Mouse (Mus musculus) olfactory bulb, adult 2 months (tissue): ENCODE data around the gene BC017158.

Source experiments
- CTCF ChIP-seq: fragments of 200-500 bp; IDR thresholded peaks from 2 replicates; pipeline ENCODE4 v1.5.1; 2012; ENCODE audit warnings: low read depth, mild to moderate bottlenecking, low read length, moderate library complexity; ENCODE audit not compliant: insufficient read depth
- POLR2A ChIP-seq: fragments of 200-500 bp; IDR thresholded peaks from 2 replicates; pipeline ENCODE4 v1.6.1; 2012; ENCODE audit warnings: mild to moderate bottlenecking, low read depth, low read length, moderate library complexity; ENCODE audit not compliant: insufficient read depth

GRCm38 (mm10) chr7:128238991-128239390, 59.0 kb downstream of the BC017158 start:
- TF ChIP-seq CTCF = no peak
- no peak for TF ChIP-seq POLR2A
